Mouse (Mus musculus) adipocyte (in vitro differentiated cells): ENCODE results near the gene Stk38l.

Source experiments
- DNase-seq: peaks from one replicate; pipeline ENCODE4 v3.0.0-alpha.2; 2016; ENCODE audit warnings: low spot score

The Stk38l gene

GRCm38 (mm10) chr6:146724581-146725383 is at the start of gene Stk38l:
TSS of gene Stk38l (plus strand) at chr6:146724995.
- DNase-seq = peak; percentile 97

DNA sequence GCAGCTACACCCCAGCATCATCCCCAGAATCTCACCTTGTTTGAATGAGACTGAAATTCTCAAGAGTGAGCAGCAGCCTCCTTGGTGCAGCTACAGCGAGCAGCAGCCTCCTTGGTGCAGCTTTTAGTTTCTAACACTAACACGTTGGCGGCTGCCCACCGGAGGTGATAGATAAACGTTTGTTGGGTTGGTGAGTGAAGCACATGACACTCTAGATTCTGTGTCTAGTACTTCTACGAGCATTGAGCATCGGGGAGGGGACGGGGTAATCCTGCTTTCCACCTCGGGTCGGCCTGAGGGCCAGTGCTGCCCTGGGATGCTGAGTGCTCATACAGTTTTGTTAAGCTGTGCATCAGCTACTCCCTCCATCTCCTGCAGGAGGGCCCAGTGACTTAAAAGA is 47.9 kb upstream of the Stk38l start:
- no peak for DNase-seq

GRCm38 (mm10) chr6:146678136-146679070 is 46.4 kb upstream of the Stk38l start:
- no peak for DNase-seq

DNA sequence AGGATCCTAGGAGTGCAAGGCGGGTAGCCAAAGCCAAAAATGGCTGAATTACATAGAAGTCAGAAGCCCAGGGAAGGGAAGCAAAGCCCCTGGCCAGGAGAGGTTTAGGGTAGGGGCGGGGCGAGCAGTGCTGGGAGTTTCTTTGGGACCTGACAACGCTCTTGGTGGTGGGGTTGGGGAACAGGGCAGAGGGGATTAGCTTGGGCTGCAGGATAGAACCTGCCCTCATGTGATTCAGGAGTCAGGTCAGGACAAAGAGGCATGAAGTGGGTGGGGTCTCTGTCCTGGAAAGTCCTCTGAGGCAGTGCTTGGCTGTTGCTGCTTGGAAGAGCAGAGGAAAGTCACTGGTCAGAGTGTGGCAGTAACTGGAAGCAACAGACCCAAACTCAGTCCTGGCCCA is 40.9 kb upstream of the Stk38l start:
- DNase-seq = no peak

DNA sequence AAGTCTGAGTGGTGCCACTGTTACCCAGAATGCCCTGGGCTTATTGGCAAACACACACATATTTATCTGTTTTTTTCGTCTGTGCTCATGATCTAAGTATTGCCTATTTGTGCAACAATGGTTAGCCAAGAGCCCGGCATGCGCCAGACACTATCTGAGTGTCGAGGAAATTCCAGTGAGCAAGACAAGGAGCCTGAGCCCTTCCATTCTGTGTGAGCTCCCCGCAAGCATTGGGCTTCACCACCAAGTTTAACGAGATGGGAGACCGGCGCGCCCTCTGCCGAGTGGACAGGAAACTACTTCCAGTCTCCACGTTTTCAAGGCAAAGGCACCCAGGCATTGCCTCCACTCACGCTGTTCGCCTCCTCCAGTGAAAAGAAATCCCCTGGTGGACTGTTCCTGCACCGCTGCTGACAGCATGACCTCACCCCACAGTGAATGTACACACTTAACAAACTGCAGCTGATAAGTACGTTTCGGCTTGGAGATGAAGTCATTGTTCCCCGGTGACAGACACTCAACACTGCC is 39.0 kb upstream of the Stk38l start:
- DNase-seq = peak; percentile 89

DNA sequence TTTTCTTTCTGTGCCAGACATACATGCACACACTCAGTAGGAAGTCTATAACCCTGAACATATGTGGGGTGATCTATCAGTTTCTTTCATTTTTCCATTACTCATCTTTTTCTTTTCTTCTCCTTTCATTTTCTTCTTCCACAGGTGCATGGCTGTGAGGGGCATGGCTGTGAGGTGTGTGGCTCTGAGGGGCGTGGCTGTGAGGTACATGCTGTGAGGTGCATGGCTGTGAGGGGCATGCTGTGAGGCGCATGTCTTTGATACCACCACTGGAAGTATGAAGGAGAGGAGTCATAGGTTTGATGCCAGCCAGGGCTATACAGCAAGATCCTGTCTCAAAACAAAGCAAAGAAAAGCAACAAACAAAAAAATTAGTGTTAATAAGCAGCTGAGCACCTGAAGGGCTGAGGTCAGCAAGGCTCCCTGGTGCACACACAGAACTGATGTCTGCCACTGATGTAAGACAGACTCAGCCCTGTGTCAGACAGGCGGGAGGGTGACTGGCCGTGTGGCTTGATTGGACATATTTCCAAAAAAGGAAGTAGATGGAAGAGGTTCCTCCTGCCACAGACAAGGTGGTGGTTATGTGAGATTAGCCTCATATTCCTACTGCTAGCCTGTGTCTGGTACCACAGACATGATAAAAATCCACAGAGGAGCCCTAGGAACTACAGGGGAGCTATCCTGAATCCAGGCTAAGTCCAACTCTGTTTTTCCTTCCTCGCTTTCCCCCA is 38.2 kb upstream of the Stk38l start:
- no peak for DNase-seq

- DNase-seq = no peak
Measured at GRCm38 (mm10) chr6:146688010-146688409, 36.8 kb upstream of the Stk38l start.

GRCm38 (mm10) chr6:146688861-146689260 is 35.9 kb upstream of the Stk38l start:
- DNase-seq = no peak

- no peak for DNase-seq
Measured at GRCm38 (mm10) chr6:146697767-146698166, 27.0 kb upstream of the Stk38l start.

- no peak for DNase-seq
Measured at GRCm38 (mm10) chr6:146698376-146698775, 26.4 kb upstream of the Stk38l start.

DNA sequence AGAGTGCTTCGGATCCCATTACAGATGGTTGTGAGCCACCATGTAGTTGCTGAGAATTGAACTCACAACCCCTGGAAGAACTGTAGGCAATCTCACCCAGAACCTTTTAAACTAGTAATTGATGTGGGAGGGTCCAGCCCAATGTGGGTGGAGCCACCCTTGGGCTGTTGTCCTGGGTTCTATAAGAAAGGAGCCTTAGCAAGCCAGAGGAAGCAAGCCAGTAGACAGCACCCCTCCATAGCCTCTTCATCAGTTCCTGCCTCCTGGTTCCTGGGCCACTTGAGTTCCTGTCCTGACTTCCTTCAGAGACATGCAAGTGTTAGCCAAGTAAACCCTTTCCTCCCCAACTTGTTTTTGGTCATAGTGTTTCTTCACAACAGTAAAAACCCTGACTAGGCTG is 24.3 kb upstream of the Stk38l start:
- no peak for DNase-seq

- DNase-seq = peak; percentile 30
Measured at GRCm38 (mm10) chr6:146702126-146702881, 22.5 kb upstream of the Stk38l start.

DNA sequence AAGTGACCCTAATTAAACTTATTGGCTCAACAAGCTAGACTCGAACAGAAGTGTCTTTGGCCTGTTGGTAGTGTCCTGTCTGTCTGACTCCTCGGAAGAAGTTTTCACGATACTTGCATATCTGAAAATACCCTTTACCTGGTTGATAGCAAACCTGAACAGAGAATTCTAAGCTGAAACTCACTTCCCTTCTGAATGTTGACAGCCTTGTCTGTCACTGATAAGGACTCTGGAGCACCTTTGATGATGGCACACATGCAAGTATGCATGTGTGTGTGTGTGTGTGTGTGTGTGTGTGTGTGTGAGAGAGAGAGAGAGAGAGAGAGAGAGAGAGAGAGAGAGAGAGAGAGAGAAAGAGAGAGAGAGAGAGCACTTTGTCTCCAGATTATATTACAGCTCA is 21.4 kb upstream of the Stk38l start:
- DNase-seq = no peak

DNA sequence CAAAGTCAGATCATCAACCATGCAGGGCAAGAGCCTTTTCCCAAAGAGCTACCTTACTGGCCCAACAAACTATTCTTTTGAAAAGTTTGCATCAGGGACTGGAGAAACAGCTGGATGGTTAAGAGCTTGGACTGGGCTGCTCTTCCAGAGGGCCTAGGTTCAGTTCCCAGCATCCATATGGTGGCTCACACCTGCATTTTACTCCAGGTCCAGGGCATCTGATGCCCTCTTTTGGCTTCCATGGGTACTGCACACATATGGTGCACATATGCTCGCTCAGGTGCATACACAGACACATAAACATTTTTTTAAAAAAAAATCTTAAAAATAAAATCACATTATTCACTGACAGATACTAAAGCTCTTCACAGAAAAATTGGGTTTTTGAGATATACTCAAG is 19.2 kb upstream of the Stk38l start:
- no peak for DNase-seq

DNA sequence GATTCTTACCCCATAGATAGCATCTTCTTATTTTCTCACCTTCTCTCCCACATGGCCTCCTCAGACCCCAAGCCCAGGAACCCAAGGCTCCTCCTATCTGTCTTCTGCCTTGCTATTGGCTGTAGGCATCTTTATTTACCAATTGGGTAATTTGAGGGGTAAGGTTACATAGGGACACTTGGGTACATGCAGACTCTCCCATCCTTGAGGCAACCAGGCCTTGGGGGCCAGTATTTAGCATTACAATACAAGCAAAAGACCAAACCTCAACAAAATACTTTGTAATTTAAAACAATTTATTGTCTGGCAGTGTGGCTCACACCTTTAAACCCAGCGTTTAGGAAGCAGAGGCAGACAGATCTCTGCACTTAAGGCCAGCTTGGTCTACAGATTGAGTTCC is 5.2 kb upstream of the Stk38l start:
- no peak for DNase-seq

DNA sequence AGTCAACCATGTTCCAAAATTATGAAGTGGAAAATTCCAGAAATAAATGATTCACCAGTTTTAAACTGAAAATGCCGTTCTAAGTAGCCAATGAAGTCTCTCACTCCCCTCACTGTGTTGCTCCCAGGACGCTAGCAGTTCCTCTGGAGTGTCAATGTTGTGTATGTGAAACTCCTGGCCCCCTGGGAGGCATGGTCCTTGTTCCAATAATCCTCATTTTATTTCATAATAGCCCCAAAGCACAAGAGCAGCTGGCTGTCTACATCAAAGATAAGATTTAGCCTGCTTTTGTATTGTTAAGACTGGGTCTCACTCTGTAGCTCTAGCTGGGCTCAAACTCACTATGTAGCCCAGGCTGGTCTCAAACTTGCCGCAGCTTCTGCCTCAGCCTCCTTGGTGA is 990 bp upstream of the Stk38l start:
- peak; percentile 40 for DNase-seq

DNA sequence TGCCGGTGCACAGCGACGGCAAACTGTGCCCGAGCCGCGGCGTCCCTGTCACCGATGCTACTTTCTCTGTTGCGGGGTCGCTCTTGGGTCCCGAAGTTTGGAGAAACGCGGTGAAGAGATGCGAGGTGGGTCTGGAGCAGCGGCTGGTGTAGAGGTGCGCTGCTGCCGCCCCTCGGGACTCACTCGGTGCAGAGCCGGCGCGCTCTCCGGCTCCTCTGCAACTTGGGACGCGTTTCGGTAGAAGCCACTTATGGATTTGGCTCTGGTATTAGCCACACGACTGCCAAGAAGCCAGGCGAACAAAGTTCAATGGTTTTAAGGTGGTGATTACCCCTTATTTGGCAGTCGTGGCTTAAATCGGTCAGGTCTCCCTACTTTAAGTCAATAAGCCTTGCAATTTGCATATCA is 593 bp downstream of the Stk38l start:
- DNase-seq = peak; percentile 72

DNA sequence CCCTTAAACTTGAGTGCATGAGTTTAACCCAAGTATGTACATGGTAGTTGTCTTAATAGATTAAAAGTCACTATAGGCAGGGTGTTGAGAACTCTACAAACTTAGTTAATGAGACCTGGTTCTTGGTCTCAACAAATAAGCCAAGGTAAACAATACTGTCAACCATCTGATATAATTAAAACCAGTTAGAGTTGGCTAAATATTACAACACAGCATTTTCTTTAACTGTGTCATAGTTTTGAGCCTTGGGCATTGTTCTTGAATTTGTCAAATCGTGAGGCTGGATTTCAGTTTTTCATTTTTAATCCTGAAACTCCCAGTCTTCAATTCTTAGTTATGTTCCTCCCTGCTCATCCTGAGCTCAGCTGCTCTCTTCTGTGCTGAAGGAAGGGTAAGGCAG is 6.2 kb downstream of the Stk38l start:
- DNase-seq = peak; percentile 63

GRCm38 (mm10) chr6:146731692-146732091 is 6.9 kb downstream of the Stk38l start:
- peak; percentile 39 for DNase-seq

- no peak for DNase-seq
Measured at GRCm38 (mm10) chr6:146732232-146732631, 7.4 kb downstream of the Stk38l start.

GRCm38 (mm10) chr6:146732676-146733075 is 7.9 kb downstream of the Stk38l start:
- DNase-seq = no peak
